Mouse (Mus musculus) cerebellum, adult (tissue): Measurements from ENCODE around the gene Atp9a.

Source experiments
- ATAC-seq: cut with Nextera tagmentation; 2 replicates; pipeline ENCODE4 v1.9.2; 2017; ENCODE audit warnings: mild to moderate bottlenecking, moderate library complexity, mixed read lengths; ENCODE audit not compliant: insufficient number of reproducible peaks, low FRiP score, low TSS enrichment

The Atp9a gene

GRCm38 (mm10) chr2:168685909-168686308 is 56.3 kb downstream of the Atp9a start:
- no peak for ATAC-seq

DNA sequence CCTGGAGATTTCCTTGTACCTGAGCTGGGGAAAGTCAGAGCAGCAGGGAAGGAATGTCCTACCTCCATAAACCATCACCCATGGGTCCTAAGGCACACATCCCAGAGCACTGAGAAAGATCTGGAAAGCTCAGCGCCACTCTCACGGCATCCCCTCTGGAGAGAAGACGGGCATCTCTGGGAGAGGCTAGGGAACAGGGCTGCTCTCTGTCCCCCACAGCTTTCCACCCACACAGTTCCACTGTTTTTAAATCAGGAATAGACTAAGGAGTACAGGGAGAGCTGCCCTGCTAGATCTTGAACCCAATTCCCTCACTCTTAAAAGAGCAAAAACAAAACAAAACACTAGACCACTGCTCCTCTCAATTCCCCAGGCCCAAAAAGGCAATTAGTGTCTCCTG is 57.5 kb downstream of the Atp9a start:
- ATAC-seq: 0 out of 2 replicates have a peak, but pooled peaks have one; percentile 11

DNA sequence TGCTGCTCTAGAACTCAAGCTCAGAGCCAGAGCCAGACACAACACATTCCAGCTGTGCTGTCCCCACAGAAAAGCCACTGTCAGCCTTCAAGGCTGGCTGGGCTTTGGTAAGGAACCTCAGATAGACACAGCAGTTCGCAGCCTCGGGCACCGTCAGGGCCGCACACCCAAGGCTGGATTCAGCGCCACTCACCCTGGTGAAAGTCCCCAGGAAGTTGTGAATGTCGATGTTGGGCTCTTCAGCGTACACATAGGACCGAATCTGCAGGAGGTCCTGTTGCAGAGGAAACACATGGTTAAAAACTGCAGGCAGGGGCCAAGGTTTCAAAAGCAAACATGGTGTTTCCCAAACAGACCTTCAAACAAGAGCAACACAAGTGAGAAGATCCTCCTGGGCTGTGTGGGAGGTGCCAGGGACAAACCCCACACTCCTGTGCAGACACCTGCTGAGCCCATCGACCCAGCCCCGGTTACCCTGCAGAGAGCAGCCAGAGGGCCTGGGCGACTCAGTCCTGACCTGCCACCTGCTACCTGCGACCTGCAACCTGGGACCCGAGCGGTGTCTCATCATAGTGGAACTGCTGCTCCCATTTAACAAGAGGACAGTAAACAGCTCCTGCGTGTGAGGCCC is 58.6 kb downstream of the Atp9a start:
- no peak for ATAC-seq

DNA sequence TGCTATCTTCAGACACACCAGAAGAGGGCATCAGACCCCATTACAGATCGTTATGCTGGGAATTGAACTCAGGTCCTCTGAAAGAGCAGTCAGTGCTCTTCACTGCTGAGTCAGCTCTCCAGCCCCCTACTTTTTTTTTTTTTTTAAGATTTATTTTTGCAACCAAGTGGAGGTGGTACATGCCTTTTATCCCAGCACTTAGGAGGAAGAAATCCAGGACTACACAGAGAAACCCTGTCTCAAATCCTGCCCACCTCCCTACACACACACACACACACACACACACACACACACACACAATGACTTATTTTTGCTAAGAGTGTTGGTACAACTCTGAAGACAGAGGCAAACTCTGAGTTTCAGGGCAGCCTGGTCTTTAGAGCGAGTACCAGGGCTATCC is 59.5 kb downstream of the Atp9a start:
- no peak for ATAC-seq

- no peak for ATAC-seq
Measured at GRCm38 (mm10) chr2:168681531-168681930, 60.7 kb downstream of the Atp9a start.

DNA sequence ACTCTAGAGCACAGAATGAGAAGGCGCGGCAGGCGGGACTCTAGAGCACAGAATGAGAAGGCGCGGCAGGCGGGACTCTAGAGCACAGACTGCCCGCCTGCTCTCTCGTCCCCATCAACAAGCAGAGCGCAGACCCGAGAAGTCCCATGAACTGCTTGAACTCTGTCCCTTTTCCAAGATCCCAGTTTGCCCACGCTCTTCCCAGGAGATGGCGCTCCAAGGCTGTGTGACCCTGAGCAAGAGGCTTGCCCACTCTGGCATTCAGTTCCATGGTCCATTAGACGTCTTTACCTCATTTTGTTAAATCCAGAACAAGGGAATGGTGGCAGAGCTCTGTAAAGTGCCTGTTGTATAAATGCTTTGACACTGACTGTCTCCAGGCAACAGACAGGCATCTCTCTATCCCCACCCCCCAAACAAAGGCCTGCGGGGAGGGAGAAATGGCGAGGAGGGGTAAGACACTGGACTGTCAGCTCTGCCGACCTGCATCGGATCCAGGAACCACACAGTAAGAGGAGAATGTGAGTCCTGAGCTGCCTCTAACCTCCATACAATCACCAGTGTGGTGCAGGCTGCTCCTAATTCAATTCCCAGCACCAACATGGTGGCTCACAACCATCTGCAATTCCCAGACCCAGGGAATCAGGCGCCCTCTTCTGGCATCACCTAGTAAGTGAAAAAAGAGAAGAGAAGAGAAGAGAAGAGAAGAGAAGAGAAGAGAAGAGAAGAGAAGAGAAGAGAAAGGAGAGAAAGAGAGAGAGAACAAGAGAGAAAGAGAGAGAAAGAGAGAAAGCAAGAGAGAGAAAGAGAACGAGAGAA is 62.6 kb downstream of the Atp9a start:
- ATAC-seq: peak; percentile 34; the same call in 1 of the 2 replicates

- ATAC-seq: peak; percentile 55
Measured at GRCm38 (mm10) chr2:168678662-168679294, 63.4 kb downstream of the Atp9a start.

- ATAC-seq: peak; percentile 79
Measured at GRCm38 (mm10) chr2:168677650-168678049, 64.6 kb downstream of the Atp9a start.

DNA sequence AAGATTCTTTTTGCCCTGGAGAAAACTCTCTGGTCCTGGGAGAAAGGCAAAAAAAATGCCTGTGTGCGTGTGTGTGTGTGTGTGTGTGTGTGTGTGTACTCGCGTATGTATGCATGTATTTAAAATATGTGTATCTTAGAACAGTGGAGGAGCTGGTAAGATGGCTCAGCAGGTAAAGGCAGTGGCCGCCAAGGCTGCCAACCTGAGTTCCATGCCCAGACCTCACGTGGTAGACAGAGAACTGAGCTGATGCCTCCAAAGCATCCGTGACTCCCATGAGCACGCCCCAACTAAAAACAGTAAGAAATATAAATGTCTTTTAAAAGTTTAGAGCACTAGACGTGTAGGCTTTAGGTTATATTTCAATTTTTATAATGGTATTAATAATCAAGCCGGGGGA is 70.5 kb downstream of the Atp9a start:
- ATAC-seq: no peak

GRCm38 (mm10) chr2:168670241-168670640 is 72.0 kb downstream of the Atp9a start:
- ATAC-seq: no peak

DNA sequence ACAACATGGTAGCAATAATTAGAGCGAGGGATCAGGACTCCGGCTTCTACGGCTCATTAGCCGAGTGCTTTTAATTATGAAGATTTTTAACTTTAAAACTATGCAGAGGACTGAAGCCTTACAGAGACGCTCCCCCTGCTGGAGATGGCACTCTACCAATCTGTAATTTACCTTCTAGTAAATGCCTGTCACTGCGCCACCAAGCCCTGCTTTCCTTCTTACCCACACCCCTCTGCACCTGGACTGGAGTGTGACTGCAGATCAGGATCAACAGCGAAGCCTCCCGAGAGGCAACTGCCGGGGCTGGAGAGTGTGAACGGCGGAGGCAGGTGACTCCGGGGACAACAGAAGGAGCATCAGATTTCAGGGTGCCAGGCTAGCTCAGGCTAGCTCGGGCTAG is 72.4 kb downstream of the Atp9a start:
- ATAC-seq: 0 out of 2 replicates have a peak, but pooled peaks have one; percentile 16

DNA sequence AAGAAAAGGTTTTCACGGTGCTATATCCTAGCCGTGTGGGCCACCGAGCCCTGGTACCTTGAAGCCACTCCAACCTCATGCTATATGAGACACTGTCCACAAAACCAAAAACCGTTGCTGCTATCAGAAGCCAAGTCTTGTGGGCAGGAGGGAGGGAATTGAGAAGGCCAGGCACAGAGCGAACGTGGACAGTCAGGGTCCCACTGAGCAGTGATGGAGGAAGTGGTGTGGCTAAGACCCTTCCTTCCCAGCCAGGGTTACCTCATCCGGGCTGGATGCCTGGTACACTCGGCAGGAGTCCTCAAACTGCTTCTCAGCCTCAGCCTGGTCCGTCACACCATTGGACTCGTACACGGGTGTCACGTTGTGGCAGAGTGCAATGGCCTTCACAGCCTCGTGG is 74.5 kb downstream of the Atp9a start:
- no peak for ATAC-seq

- no peak for ATAC-seq
Measured at GRCm38 (mm10) chr2:168665680-168666079, 76.5 kb downstream of the Atp9a start.

DNA sequence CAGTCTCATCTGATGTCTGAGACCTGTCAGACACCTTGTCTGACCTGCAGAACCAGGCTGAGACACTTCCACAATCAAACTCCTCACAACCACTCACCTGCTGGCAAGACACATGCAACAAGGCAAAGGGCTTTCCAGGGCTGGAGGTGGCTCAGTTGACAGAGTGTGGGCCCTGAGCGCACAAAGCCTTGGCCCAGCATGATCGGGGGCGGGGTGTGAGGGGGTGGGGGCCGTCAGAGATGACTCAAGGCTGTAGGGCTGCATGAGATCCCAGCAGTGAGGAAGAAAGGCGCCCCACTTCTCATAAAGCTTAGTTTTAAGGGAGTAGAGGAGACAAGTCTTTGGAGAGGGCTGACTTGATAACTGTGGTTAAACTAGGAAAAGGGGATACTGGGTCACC is 78.5 kb downstream of the Atp9a start:
- ATAC-seq: no peak

- no peak for ATAC-seq
Measured at GRCm38 (mm10) chr2:168663216-168663615, 79.0 kb downstream of the Atp9a start.

GRCm38 (mm10) chr2:168661802-168662201 is 80.4 kb downstream of the Atp9a start:
- no peak for ATAC-seq

DNA sequence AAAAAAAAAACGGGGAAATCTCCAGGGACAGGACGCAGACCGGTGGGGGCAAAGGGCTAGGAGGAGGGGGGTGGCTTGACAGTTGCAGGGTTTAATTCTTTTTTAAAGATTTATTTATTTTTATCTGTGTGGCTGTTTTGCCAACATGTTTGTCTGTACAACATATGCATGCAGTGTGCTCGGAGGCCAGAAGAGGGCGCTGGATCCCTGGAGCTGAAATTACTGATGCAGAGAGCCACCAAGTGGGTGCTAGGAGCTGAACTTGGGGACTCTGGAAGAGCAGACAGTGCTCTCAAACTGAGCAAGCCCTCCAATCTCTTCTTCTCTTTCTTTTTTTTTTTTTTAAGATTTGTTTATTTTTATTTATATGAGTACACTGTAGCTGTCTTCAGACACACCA is 81.9 kb downstream of the Atp9a start:
- ATAC-seq: no peak

GRCm38 (mm10) chr2:168658551-168658950 is 83.7 kb downstream of the Atp9a start:
- no peak for ATAC-seq

DNA sequence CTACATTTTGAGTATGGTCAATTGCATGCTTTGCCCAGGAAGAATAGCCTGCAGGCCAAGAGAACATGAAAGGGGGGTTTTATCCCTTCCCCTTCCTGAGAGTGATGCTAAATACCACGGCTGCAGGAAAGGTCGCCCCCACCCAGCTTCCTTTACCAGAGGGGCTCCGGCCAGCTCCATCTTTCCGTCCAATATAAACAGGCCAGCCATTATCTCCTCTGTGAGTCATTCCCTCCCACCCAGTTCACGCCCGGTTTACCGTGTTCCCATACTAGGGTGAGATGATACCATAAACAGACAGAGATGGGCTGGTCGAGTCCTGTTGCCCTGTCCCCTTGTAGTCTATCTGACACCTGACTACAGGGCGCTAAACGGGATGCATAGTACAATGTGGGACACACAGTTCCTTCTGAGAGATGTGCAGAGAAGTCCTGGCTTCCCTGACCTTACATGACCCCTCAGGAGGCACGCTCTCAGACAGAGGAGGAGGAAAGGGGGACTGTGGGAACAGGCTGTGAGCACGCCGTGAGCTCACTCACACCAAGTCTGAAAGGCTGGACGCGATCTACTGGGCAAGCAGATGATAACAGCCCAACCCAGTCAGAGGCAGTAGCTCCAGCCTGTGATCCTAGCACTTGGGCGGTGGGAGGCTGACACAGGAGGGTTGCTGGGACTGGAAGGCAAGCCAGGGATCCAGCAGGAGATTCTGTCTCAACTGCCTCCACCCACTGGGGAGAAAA is 85.5 kb downstream of the Atp9a start:
- no peak for ATAC-seq

- ATAC-seq: no peak; the same call in 1 of the 2 replicates
Measured at GRCm38 (mm10) chr2:168654983-168655669, 87.1 kb downstream of the Atp9a start.
